In the genomic region with DNA sequence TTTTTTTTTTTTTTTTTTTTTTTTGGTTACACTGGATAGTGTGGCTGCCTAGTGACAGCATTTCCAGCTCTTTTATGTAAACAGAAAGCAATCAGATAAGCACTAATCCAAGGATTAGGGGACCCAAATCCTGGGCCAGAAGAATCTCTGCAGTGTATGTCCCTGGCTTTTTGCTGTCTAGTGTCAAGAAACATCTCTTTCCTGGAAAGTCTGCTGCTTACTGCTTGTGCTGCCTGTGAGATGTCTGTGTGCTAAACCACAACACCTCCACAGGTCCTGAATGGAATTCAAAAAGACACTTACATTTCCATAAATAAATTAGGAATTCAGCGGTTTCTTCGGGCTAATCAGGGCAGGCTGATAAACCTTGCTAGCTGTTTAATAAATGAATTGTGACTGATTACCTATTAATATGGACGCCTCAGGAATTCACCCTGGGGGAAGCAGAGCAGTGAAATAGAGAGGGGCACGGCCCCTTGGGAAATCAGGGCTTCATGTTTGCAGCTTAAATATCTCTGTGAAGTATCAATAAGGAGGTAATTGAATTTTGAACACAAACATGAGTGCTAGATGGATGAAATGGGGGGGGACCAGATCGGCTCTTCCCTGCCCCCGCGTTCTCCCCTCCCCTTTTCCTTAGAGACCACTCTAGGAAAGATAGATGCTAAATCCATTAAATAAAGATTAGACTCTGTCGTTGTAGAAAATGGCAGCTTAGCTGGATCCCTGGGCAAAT, we compare ENCODE assay signal across 15 mouse cellular contexts. TPM values are rescaled to one million over a fixed set of nuclear protein-coding genes. Genes with fewer than 3 reads are reported as not detected.
A peak's percentile ranks its signal among the peaks of the same experiment; 100 is the strongest.
DNase-seq lines count a peak whose midpoint lies in the region; ATAC-seq lines count a peak whose summit lies in the region.
"Had no signal": no experiment of that assay in that cellular context is flagged by ENCODE, and none has a peak within 500 bp of the region (broad histone marks: within the 10 kb centered on the region; RNA-seq: fewer than 3 reads in every experiment).

No protein-coding gene starts in this region.

- H3K9ac ChIP-seq in hindbrain, embryonic 11.5 days (ENCODE audit: low read depth, low read length) = no peak overlapping the region
- 0 out of 2 replicates have a peak overlapping the region, but pooled peaks have one; percentile 4 for H3K9ac ChIP-seq in midbrain, embryonic 14.5 days (replicated peaks; ENCODE audit: low read length)
- H3K9ac ChIP-seq: embryonic facial prominence, embryonic 12.5 days; heart, embryonic 12.5 days; limb, embryonic 15.5 days had no signal

- DNase-seq in retina, adult 2 months (ENCODE audit: low read depth, low spot score) = peak; percentile 33
- DNase-seq in retina, embryonic 14.5 days (ENCODE audit: low spot score) = no peak
- DNase-seq in hindbrain, embryonic 11.5 days (ENCODE audit: low spot score) = peak; percentile 58
- DNase-seq in midbrain, embryonic 14.5 days = peak; percentile 87
- no peak for DNase-seq in urinary bladder, postnatal 14 days (ENCODE audit: low spot score)
- no peak for DNase-seq in layer of hippocampus, postnatal 10 days (ENCODE audit: low spot score in 2 of 2)
- DNase-seq in spleen, postnatal 36 days (ENCODE audit: low spot score in 2 of 2) = no peak
- DNase-seq: cerebellum, adult 9-10 months; gastrocnemius, postnatal 36 days had no signal

- ATAC-seq in hindbrain, embryonic 11.5 days (ENCODE audit: low FRiP score) = peak; percentile 67
- peak; percentile 75 for ATAC-seq in midbrain, embryonic 14.5 days (ENCODE audit: low FRiP score, low TSS enrichment)

- H3K36me3 ChIP-seq in hindbrain, embryonic 11.5 days (ENCODE audit: control insufficient read depth, insufficient read depth, low read length) = no peaks in the 10 kb centered on the region
- H3K36me3 ChIP-seq in midbrain, embryonic 14.5 days (ENCODE audit: control insufficient read depth, insufficient read depth, low read length) = no peaks in the 10 kb centered on the region
- H3K36me3 ChIP-seq: embryonic facial prominence, embryonic 12.5 days; heart, embryonic 12.5 days; limb, embryonic 15.5 days had no signal

- H3K9me3 ChIP-seq in hindbrain, embryonic 11.5 days (ENCODE audit: control insufficient read depth, low read length) = no peaks in the 10 kb centered on the region
- H3K9me3 ChIP-seq in midbrain, embryonic 14.5 days (ENCODE audit: control insufficient read depth, low read length) = no peaks in the 10 kb centered on the region
- H3K9me3 ChIP-seq: embryonic facial prominence, embryonic 12.5 days; heart, embryonic 12.5 days; limb, embryonic 15.5 days; megakaryocyte, embryonic 14.5 days had no signal

- H3K4me1 ChIP-seq in hindbrain, embryonic 11.5 days (replicated peaks; ENCODE audit: control insufficient read depth, insufficient read depth, low read length) = no peaks in the 10 kb centered on the region
- H3K4me1 ChIP-seq in midbrain, embryonic 14.5 days (ENCODE audit: control insufficient read depth, insufficient read depth, low read length) = peaks cover 25% of the 10 kb centered on the region
- H3K4me1 ChIP-seq: limb, embryonic 15.5 days had no signal

- no peak overlapping the region for H3K4me2 ChIP-seq in hindbrain, embryonic 11.5 days (replicated peaks; ENCODE audit: low read depth, low read length)
- H3K4me2 ChIP-seq in midbrain, embryonic 14.5 days (ENCODE audit: low read length) = peak overlapping the region; percentile 39
- H3K4me2 ChIP-seq: embryonic facial prominence, embryonic 12.5 days; heart, embryonic 12.5 days; limb, embryonic 15.5 days had no signal

- WGBS in hindbrain, embryonic 11.5 days = 65% methylated on average over 8 of the region's 8 CpGs
- WGBS in midbrain, embryonic 14.5 days = 28% methylated on average over 8 of the region's 8 CpGs

- no peak overlapping the region for H3K27ac ChIP-seq in hindbrain, embryonic 11.5 days (ENCODE audit: low read depth, low read length)
- peak overlapping the region; percentile 77 for H3K27ac ChIP-seq in midbrain, embryonic 14.5 days (replicated peaks; ENCODE audit: low read depth, low read length)
- H3K27ac ChIP-seq: embryonic facial prominence, embryonic 12.5 days; kidney, postnatal 0 days; limb, embryonic 15.5 days had no signal

- no peaks in the 10 kb centered on the region for H3K27me3 ChIP-seq in hindbrain, embryonic 11.5 days (ENCODE audit: control insufficient read depth, insufficient read depth, low read length)
- H3K27me3 ChIP-seq in midbrain, embryonic 14.5 days (ENCODE audit: control insufficient read depth, insufficient read depth, low read length) = no peaks in the 10 kb centered on the region
- H3K27me3 ChIP-seq: CH12.LX; embryonic facial prominence, embryonic 12.5 days; heart, embryonic 12.5 days; limb, embryonic 15.5 days; megakaryocyte, embryonic 14.5 days had no signal

- H3K4me3 ChIP-seq in hindbrain, embryonic 11.5 days (ENCODE audit: low read depth, low read length) = no peak overlapping the region
- no peak overlapping the region for H3K4me3 ChIP-seq in midbrain, embryonic 14.5 days (replicated peaks; ENCODE audit: low read depth, low read length)
- H3K4me3 ChIP-seq: embryonic facial prominence, embryonic 12.5 days; heart, embryonic 12.5 days; limb, embryonic 15.5 days; megakaryocyte, embryonic 14.5 days had no signal

RNA-seq across cellular contexts. Expression of gene Lin52, which starts 49.5 kb away (rescaled TPM):
- polyA plus RNA-seq in hindbrain, embryonic 11.5 days (2014; fragmentation: Nextera tagmentation; extraction: Ambion mirVana) = 32.8 and 35.9 TPM in 2 replicates
- polyA plus RNA-seq in midbrain, embryonic 14.5 days (2014; fragmentation: Nextera tagmentation; extraction: Ambion mirVana) = 37.1 and 41.5 TPM in 2 replicates
- total RNA-seq in layer of hippocampus, postnatal 10 days (2021) = 10 to 100 TPM; 15.4 to 17.7 TPM

RNA-seq across cellular contexts. Expression of gene Aldh6a1, which starts 49.9 kb away (rescaled TPM):
- 25.4 and 25.9 TPM in 2 replicates for polyA plus RNA-seq in hindbrain, embryonic 11.5 days (2014; fragmentation: Nextera tagmentation; extraction: Ambion mirVana)
- polyA plus RNA-seq in midbrain, embryonic 14.5 days (2014; fragmentation: Nextera tagmentation; extraction: Ambion mirVana) = 29.6 and 39.4 TPM in 2 replicates
- total RNA-seq in layer of hippocampus, postnatal 10 days (2021) = 10 to 100 TPM; 38.2 to 40.3 TPM

Comparison
In these comparisons a context has a peak if more than half of its experiments do, and no peak if none do; other contexts are left out.
1. DNase-seq: peak in retina, adult 2 months (single experiment), hindbrain, embryonic 11.5 days (single experiment) and midbrain, embryonic 14.5 days (single experiment); none in retina, embryonic 14.5 days (single experiment), urinary bladder, postnatal 14 days (single experiment), layer of hippocampus, postnatal 10 days (0 of 2) and spleen, postnatal 36 days (0 of 2).